Mouse (Mus musculus): ENCODE data around the gene Col12a1. TPM values are rescaled to one million over a fixed set of nuclear protein-coding genes. Genes with fewer than 3 reads are reported as not detected.

Col12a1 gene
- polyA plus RNA-seq, 1 experiment from 2014 or later, result 25.7 TPM

DNA sequence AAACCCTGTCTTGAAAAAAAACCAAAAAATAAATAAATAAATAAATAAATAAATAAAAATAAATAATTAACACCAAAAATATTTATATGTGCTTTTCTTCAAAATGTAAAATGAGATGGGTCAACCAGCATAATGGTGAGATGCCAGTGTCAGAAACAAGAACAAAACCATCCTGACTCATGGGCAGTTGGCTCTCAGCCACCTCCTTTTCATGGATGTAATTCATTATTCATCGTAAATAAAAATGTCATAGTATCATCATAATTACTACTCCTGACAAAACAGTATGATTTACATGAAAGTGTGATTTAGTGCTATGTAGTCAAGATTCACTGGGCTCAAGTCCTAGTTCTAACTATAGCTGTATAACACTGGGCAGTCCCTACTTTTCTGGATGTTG lies 84.6 kb downstream of the Col12a1 start:
- Histone ChIP-seq H3K27me3 (ENCODE audit: control insufficient read depth, insufficient read depth, low read length) (no peaks in the 10 kb centered on the region), H3K9me3 (ENCODE audit: control insufficient read depth, low read length) (no peaks in the 10 kb centered on the region), H3K4me3 (ENCODE audit: low read depth, low read length) (no peak overlapping the region), H3K27ac (replicated peaks; ENCODE audit: low read depth, low read length) (no peak overlapping the region), H3K36me3 (ENCODE audit: control insufficient read depth, insufficient read depth, low read length) (no peaks in the 10 kb centered on the region), H3K4me1 (ENCODE audit: control insufficient read depth, insufficient read depth, low read length) (no peaks in the 10 kb centered on the region), H3K9ac (ENCODE audit: low read length) (no peak overlapping the region), H3K4me2 (ENCODE audit: low read depth, severe bottlenecking) (no peak overlapping the region)
- no peak for DNase-seq (ENCODE audit: low spot score)
- ATAC-seq (ENCODE audit: insufficient number of reproducible peaks, low FRiP score, low TSS enrichment, low read depth), result no peak
- 91% methylated on average over 1 of the region's 1 CpGs for WGBS

DNA sequence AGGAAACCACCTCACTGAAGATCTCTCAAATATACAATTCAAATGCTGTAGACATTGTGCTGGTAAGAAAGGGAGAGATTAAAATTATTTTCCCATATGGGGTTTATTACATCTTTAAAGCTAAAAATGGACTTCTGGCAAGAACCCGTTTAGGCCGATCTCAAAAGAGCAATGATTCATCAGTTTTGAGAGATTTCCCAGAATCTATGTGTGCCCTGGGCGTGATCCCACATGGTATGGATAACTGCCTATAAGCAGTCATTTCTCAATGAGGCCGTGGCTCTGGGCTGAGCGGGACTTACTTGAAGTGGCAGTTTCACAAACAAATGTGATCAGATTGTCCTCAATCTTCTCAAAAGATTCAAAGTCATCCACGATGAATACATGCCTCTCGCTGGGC lies 87.4 kb downstream of the Col12a1 start:
- no peaks in the 10 kb centered on the region for H3K27me3 ChIP-seq (ENCODE audit: control insufficient read depth, insufficient read depth, low read length)
- no peak overlapping the region for H3K4me3 ChIP-seq (ENCODE audit: low read depth, low read length)
- no peaks in the 10 kb centered on the region for H3K9me3 ChIP-seq (ENCODE audit: control insufficient read depth, low read length)
- ATAC-seq (ENCODE audit: insufficient number of reproducible peaks, low FRiP score, low TSS enrichment, low read depth) (no peak), DNase-seq (ENCODE audit: low spot score) (no peak)
- no peaks in the 10 kb centered on the region for H3K4me1 ChIP-seq (ENCODE audit: control insufficient read depth, insufficient read depth, low read length)
- H3K27ac ChIP-seq (replicated peaks; ENCODE audit: low read depth, low read length), result no peak overlapping the region
- no peak overlapping the region for H3K9ac ChIP-seq (ENCODE audit: low read length)
- H3K36me3 ChIP-seq (ENCODE audit: control insufficient read depth, insufficient read depth, low read length), result no peaks in the 10 kb centered on the region
- WGBS, result 91% methylated on average over 7 of the region's 7 CpGs
- H3K4me2 ChIP-seq (ENCODE audit: low read depth, severe bottlenecking), result no peak overlapping the region

DNA sequence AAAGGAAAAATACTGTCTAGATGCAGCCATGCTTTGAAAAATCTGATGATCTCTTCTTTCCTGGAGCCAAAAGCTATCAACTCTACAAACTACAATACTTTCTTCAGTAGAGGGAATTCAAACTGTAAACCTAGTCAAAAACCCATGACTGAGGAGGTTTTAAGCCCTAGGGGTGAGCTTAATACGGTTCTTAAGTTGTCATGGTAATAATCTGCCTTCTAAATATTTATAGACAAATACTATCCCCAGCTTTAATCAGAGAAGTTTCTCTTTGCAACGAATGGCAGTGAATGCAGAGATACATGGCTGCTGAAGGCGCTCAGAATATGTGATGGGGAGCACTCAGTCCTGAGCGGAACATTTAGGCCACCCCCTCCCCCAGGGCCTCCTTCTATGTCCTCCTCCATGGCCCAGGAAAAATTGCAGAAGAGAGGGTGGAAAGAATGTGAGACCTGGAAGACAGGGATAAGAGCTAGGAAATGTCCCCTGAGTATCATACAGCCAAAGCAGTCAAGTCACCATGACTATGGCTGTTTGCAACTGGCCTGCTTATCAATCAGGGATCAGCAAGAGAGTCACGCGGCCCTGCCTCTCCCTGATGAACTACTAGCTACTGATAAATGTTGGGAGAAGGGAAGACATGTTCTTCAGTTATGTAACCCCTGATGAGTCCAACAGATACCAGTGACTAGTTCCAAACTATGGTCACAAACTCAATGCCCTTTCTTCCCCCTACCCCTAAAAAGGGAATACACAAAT lies 99.6 kb downstream of the Col12a1 start:
- Histone ChIP-seq H3K9me3 (ENCODE audit: control insufficient read depth, low read length) (no peaks in the 10 kb centered on the region), H3K4me2 (ENCODE audit: low read depth, severe bottlenecking) (no peak overlapping the region), H3K4me1 (ENCODE audit: control insufficient read depth, insufficient read depth, low read length) (no peaks in the 10 kb centered on the region), H3K27ac (replicated peaks; ENCODE audit: low read depth, low read length) (no peak overlapping the region), H3K36me3 (ENCODE audit: control insufficient read depth, insufficient read depth, low read length) (no peaks in the 10 kb centered on the region; the same call in 1 of the 2 replicates), H3K27me3 (ENCODE audit: control insufficient read depth, insufficient read depth, low read length) (no peaks in the 10 kb centered on the region), H3K4me3 (ENCODE audit: low read depth, low read length) (no peak overlapping the region), H3K9ac (ENCODE audit: low read length) (no peak overlapping the region)
- DNase-seq (ENCODE audit: low spot score) (no peak), ATAC-seq (ENCODE audit: insufficient number of reproducible peaks, low FRiP score, low TSS enrichment, low read depth) (no peak)
- WGBS, result 90% methylated on average over 6 of the region's 6 CpGs

DNA sequence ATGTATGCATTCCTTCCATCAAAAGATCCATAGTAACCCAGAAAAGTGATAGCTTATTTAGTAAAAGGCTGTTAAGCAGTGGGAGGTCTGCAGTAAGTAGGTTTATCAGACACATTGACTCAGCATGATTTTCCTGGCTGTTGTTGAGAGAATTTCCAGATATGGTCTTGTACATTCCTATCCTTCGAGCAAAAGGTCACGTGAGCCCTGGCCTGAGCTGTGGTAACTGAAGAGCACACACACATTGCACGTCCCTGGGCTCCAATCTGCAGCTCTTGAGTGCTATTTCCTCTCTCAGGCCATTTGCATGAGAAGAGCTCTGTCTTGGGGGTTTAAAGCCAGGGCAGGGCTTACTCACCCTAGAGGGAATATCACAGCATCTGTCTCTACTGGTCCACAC lies 101.3 kb downstream of the Col12a1 start:
- DNase-seq (ENCODE audit: low spot score), result no peak
- no peak overlapping the region for H3K27ac ChIP-seq (replicated peaks; ENCODE audit: low read depth, low read length)

DNA sequence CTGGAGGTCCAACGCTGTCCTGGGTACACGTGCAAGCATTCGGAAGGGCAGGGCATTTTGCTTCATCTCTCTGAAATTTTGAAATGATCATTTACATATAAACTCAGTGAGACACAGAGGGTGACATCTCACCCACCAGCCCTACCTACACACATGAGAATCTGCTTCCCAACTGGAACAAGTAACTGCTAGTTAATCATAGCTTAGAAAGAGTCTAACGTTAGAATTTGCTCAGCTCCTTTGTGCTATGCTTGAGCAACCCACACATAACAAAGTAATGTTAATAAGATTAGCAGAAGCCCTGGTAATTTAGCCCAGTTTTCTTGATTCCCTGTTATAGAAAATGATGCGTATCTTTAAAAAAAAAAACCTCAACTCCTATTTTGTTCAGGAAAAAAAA lies 102.6 kb downstream of the Col12a1 start:
- ATAC-seq (ENCODE audit: insufficient number of reproducible peaks, low FRiP score, low TSS enrichment, low read depth), result no peak
- no peaks in the 10 kb centered on the region; the same call in 1 of the 2 replicates for H3K36me3 ChIP-seq (ENCODE audit: control insufficient read depth, insufficient read depth, low read length)
- WGBS, result 93% methylated on average over 5 of the region's 5 CpGs

More for the DNA sequence above, 101.3 kb downstream of the Col12a1 start:
- no peak overlapping the region for H3K4me3 ChIP-seq (ENCODE audit: low read depth, low read length)
- H3K4me2 ChIP-seq (ENCODE audit: low read depth, severe bottlenecking), result no peak overlapping the region
- 30% methylated on average over 3 of the region's 3 CpGs for WGBS
- no peaks in the 10 kb centered on the region for H3K4me1 ChIP-seq (ENCODE audit: control insufficient read depth, insufficient read depth, low read length)
- ATAC-seq (ENCODE audit: insufficient number of reproducible peaks, low FRiP score, low TSS enrichment, low read depth), result no peak
- no peaks in the 10 kb centered on the region for H3K27me3 ChIP-seq (ENCODE audit: control insufficient read depth, insufficient read depth, low read length)
- no peaks in the 10 kb centered on the region for H3K9me3 ChIP-seq (ENCODE audit: control insufficient read depth, low read length)
- H3K36me3 ChIP-seq (ENCODE audit: control insufficient read depth, insufficient read depth, low read length), result no peaks in the 10 kb centered on the region; the same call in 1 of the 2 replicates
- H3K9ac ChIP-seq (ENCODE audit: low read length), result no peak overlapping the region

DNA sequence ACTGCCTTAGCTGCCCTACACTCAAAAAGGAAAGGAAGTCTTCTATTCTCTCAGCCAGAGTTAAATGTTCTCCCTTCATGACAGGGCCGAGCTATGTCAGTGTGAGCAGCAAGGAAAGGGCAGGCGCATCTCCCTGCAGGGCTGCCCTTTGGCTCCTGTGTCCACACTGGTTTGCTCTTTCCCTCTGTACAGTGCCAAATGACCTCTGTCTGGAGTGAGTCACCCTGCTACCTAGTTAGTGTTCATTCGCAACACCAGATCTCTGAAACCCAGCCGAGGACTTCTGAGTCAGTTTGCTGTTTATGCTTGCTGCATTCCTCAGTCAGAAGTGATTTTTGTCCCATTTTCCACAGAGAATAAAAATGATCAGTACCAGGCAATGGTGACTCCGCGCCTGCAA lies 108.3 kb downstream of the Col12a1 start:
- Histone ChIP-seq H3K4me1 (ENCODE audit: control insufficient read depth, insufficient read depth, low read length) (no peaks in the 10 kb centered on the region), H3K9me3 (ENCODE audit: control insufficient read depth, low read length) (no peaks in the 10 kb centered on the region), H3K9ac (ENCODE audit: low read length) (no peak overlapping the region), H3K4me2 (ENCODE audit: low read depth, severe bottlenecking) (no peak overlapping the region), H3K36me3 (ENCODE audit: control insufficient read depth, insufficient read depth, low read length) (no peaks in the 10 kb centered on the region), H3K4me3 (ENCODE audit: low read depth, low read length) (no peak overlapping the region), H3K27me3 (ENCODE audit: control insufficient read depth, insufficient read depth, low read length) (no peaks in the 10 kb centered on the region), H3K27ac (replicated peaks; ENCODE audit: low read depth, low read length) (no peak overlapping the region)
- 84% methylated on average over 6 of the region's 6 CpGs for WGBS
- no peak for DNase-seq (ENCODE audit: low spot score)
- ATAC-seq (ENCODE audit: insufficient number of reproducible peaks, low FRiP score, low TSS enrichment, low read depth), result no peak

More for the DNA sequence above, 102.6 kb downstream of the Col12a1 start:
- Histone ChIP-seq H3K27me3 (ENCODE audit: control insufficient read depth, insufficient read depth, low read length) (no peaks in the 10 kb centered on the region), H3K9me3 (ENCODE audit: control insufficient read depth, low read length) (no peaks in the 10 kb centered on the region), H3K9ac (ENCODE audit: low read length) (no peak overlapping the region), H3K4me3 (ENCODE audit: low read depth, low read length) (no peak overlapping the region), H3K27ac (replicated peaks; ENCODE audit: low read depth, low read length) (no peak overlapping the region), H3K4me2 (ENCODE audit: low read depth, severe bottlenecking) (no peak overlapping the region), H3K4me1 (ENCODE audit: control insufficient read depth, insufficient read depth, low read length) (no peaks in the 10 kb centered on the region)
- DNase-seq (ENCODE audit: low spot score), result no peak

DNA sequence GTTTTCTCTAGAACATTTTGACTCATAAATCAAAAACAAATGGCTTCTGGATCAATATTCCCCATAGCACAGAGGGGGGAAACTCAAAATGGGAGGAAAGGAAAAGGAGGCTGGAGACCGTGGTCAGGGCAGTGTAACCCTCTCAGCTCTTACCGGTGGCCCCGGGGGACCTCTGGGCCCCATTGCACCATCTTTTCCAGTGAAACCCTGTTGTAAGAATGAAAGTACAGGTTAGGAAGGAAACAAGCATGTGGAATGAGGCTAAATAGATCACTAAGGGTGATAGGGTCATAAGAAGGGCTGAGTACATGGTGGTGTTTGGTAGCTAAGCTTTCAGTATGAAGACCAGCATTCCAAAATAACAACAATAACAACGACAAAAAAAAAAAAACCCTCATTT lies 109.0 kb downstream of the Col12a1 start:
- H3K4me1 ChIP-seq (ENCODE audit: control insufficient read depth, insufficient read depth, low read length), result no peaks in the 10 kb centered on the region
- H3K4me2 ChIP-seq (ENCODE audit: low read depth, severe bottlenecking), result no peak overlapping the region
- H3K27me3 ChIP-seq (ENCODE audit: control insufficient read depth, insufficient read depth, low read length), result no peaks in the 10 kb centered on the region
- WGBS, result 80% methylated on average over 4 of the region's 4 CpGs
- H3K36me3 ChIP-seq (ENCODE audit: control insufficient read depth, insufficient read depth, low read length), result no peaks in the 10 kb centered on the region
- DNase-seq (ENCODE audit: low spot score), result no peak
- no peak for ATAC-seq (ENCODE audit: insufficient number of reproducible peaks, low FRiP score, low TSS enrichment, low read depth)
- H3K4me3 ChIP-seq (ENCODE audit: low read depth, low read length), result no peak overlapping the region
- H3K9me3 ChIP-seq (ENCODE audit: control insufficient read depth, low read length), result no peaks in the 10 kb centered on the region
- H3K27ac ChIP-seq (replicated peaks; ENCODE audit: low read depth, low read length), result no peak overlapping the region
- H3K9ac ChIP-seq (ENCODE audit: low read length), result no peak overlapping the region

DNA sequence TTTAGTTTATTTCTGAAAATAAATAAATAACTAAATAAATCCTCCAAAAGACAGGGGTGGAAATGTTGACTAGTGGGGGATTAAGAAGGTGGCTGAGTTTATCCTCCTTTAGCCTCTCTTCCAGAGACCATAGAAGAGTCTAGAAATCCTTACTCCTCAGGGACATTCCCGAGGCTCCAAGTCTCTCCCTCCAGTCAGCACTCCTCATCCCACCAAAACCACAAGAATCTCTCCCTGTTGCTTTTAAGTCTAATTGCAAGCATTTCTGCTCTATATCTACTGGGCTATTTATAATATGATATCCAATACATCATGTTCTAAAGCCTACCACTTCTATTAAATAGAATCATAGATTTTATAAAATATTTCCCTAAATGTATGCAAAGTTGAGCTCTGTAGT lies 109.8 kb downstream of the Col12a1 start:
- no peak overlapping the region for H3K4me2 ChIP-seq (ENCODE audit: low read depth, severe bottlenecking)
- no peak overlapping the region for H3K27ac ChIP-seq (replicated peaks; ENCODE audit: low read depth, low read length)
- no peaks in the 10 kb centered on the region for H3K36me3 ChIP-seq (ENCODE audit: control insufficient read depth, insufficient read depth, low read length)
- H3K4me3 ChIP-seq (ENCODE audit: low read depth, low read length), result no peak overlapping the region
- H3K9me3 ChIP-seq (ENCODE audit: control insufficient read depth, low read length), result no peaks in the 10 kb centered on the region
- 70% methylated on average over 1 of the region's 1 CpGs for WGBS
- no peaks in the 10 kb centered on the region for H3K27me3 ChIP-seq (ENCODE audit: control insufficient read depth, insufficient read depth, low read length)
- DNase-seq (ENCODE audit: low spot score), result no peak
- no peak for ATAC-seq (ENCODE audit: insufficient number of reproducible peaks, low FRiP score, low TSS enrichment, low read depth)
- no peak overlapping the region for H3K9ac ChIP-seq (ENCODE audit: low read length)
- no peaks in the 10 kb centered on the region for H3K4me1 ChIP-seq (ENCODE audit: control insufficient read depth, insufficient read depth, low read length)

DNA sequence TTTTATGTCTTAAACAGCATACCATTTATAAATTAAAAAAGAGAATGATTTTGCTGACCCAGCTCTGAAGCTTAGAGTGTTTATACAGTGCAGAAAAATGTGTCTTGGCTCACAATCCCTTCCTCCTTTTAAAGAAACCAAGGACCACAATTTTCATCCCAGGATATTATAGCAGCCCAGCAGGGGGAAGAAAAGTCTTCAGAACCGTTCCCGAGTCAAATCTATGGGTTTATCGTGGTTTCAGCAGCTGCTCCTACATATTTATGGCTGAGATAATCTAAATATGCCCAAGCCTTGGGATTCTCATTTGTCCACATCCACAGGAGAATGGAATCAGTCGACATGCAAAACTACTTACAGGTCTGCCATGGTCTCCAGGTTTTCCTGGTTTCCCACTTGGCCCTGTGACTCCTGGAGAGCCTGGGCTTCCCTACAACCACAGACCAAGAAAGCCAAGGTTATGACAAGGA lies 110.5 kb downstream of the Col12a1 start:
- Histone ChIP-seq H3K4me3 (ENCODE audit: low read depth, low read length) (no peak overlapping the region), H3K9me3 (ENCODE audit: control insufficient read depth, low read length) (no peaks in the 10 kb centered on the region), H3K27me3 (ENCODE audit: control insufficient read depth, insufficient read depth, low read length) (no peaks in the 10 kb centered on the region), H3K27ac (replicated peaks; ENCODE audit: low read depth, low read length) (no peak overlapping the region), H3K36me3 (ENCODE audit: control insufficient read depth, insufficient read depth, low read length) (no peaks in the 10 kb centered on the region), H3K4me2 (ENCODE audit: low read depth, severe bottlenecking) (no peak overlapping the region), H3K4me1 (ENCODE audit: control insufficient read depth, insufficient read depth, low read length) (no peaks in the 10 kb centered on the region), H3K9ac (ENCODE audit: low read length) (no peak overlapping the region)
- ATAC-seq (ENCODE audit: insufficient number of reproducible peaks, low FRiP score, low TSS enrichment, low read depth), result no peak
- no peak for DNase-seq (ENCODE audit: low spot score)
- 68% methylated on average over 4 of the region's 4 CpGs for WGBS
